Mouse (Mus musculus) MEL (cell line): ENCODE measurements around the gene Trabd. TPM values are rescaled to one million over a fixed set of nuclear protein-coding genes. Genes with fewer than 3 reads are reported as not detected.

ENCODE experiments used
- DNase-seq: peaks from one replicate; pipeline ENCODE4 v3.0.0; 2011; ENCODE audit warnings: low read depth, low spot score
- H3K27ac ChIP-seq: 2 replicates; pipeline ENCODE4 v1.5.1; 2012; ENCODE audit warnings: low read depth, mild to moderate bottlenecking, control low read depth, low read length, moderate library complexity; ENCODE audit not compliant: control insufficient read depth
- H3K27me3 ChIP-seq, 2 experiments: fragments of 150-350 bp in 1 of 2; sonication (generic) in 1 of 2; 2 replicates each; pipeline ENCODE4 v1.6.1; 2012; ENCODE audit warnings: low read length in 2 of 2, mild to moderate bottlenecking in 2 of 2, improper control_type of control experiment in 1 of 2, moderate library complexity in 1 of 2; ENCODE audit not compliant: insufficient read depth in 2 of 2, control insufficient read depth in 1 of 2
- H3K36me3 ChIP-seq, 2 experiments: 2 replicates each; pipeline ENCODE4 v1.6.1; 2012 to 2014; ENCODE audit warnings: low read length in 2 of 2, improper control_type of control experiment in 1 of 2, inconsistent platforms in 1 of 2, mild to moderate bottlenecking in 1 of 2; ENCODE audit not compliant: insufficient read depth in 2 of 2, control insufficient read depth in 1 of 2
- H3K4me1 ChIP-seq, 2 experiments: fragments of 150-350 bp in 1 of 2; sonication (generic) in 1 of 2; 2 replicates each; pipeline ENCODE4 v1.6.1; 2012; ENCODE audit warnings: low read length in 2 of 2, improper control_type of control experiment in 1 of 2, mild to moderate bottlenecking in 1 of 2; ENCODE audit not compliant: insufficient read depth in 2 of 2, control insufficient read depth in 1 of 2
- H3K4me3 ChIP-seq, 2 experiments: fragments of 150-350 bp in 1 of 2; sonication (generic) in 1 of 2; 2 replicates each; pipeline ENCODE4 v1.5.1; 2012; ENCODE audit warnings: low read depth in 2 of 2, low read length in 2 of 2, mild to moderate bottlenecking in 2 of 2, moderate library complexity in 2 of 2, control low read depth in 1 of 2, improper control_type of control experiment in 1 of 2; ENCODE audit not compliant: control insufficient read depth in 1 of 2, insufficient read depth in 1 of 2
- H3K79me2 ChIP-seq: 2 replicates; pipeline ENCODE4 v1.6.1; 2012; ENCODE audit warnings: mild to moderate bottlenecking, low read length, moderate library complexity; ENCODE audit not compliant: control insufficient read depth, poor library complexity, insufficient read depth
- H3K9ac ChIP-seq: 2 replicates; pipeline ENCODE4 v1.6.1; 2012; ENCODE audit warnings: low read depth, mild to moderate bottlenecking, control low read depth, low read length, moderate library complexity; ENCODE audit not compliant: control insufficient read depth, poor library complexity, severe bottlenecking
- H3K9me3 ChIP-seq: fragments of 150-350 bp; sonication (generic); replicated peaks from 2 replicates; pipeline ENCODE4 v1.6.1; 2012; ENCODE audit warnings: mild to moderate bottlenecking, low read length, improper control_type of control experiment, moderate library complexity; ENCODE audit not compliant: insufficient read depth
- BHLHE40 ChIP-seq: IDR thresholded peaks from 2 replicates; pipeline ENCODE4 v1.6.1; 2012; ENCODE audit warnings: low read depth, mild to moderate bottlenecking, inconsistent platforms, low read length, improper control_type of control experiment, borderline replicate concordance
- CHD1 ChIP-seq: IDR thresholded peaks from 2 replicates; pipeline ENCODE4 v1.6.1; 2012; ENCODE audit warnings: low read depth, mild to moderate bottlenecking, inconsistent platforms, low read length, improper control_type of control experiment
- CTCF ChIP-seq, 3 experiments: IDR thresholded peaks in 2 of 3; conservative IDR thresholded peaks in 1 of 3; 2 replicates each; pipeline ENCODE4 v1.5.1; 2011 to 2012; ENCODE audit warnings: low read length in 3 of 3, low read depth in 2 of 3, mild to moderate bottlenecking in 2 of 3, improper control_type of control experiment in 1 of 3, inconsistent platforms in 1 of 3, mixed read lengths in 1 of 3, moderate library complexity in 1 of 3; ENCODE audit not compliant: control insufficient read depth in 1 of 3, insufficient read depth in 1 of 3, poor library complexity in 1 of 3, severe bottlenecking in 1 of 3
- E2F4 ChIP-seq: IDR thresholded peaks from 2 replicates; pipeline ENCODE4 v1.6.1; 2011; ENCODE audit warnings: low read depth, low read length, improper control_type of control experiment, borderline replicate concordance
- ELF1 ChIP-seq: IDR thresholded peaks from 2 replicates; pipeline ENCODE4 v1.6.1; 2014; ENCODE audit warnings: low read depth, mild to moderate bottlenecking, inconsistent platforms, low read length, improper control_type of control experiment, moderate library complexity
- EP300 ChIP-seq, 2 experiments: IDR thresholded peaks; 2 replicates each; pipeline ENCODE4 v1.6.1; 2011; ENCODE audit warnings: improper control_type of control experiment in 2 of 2, low read length in 2 of 2, low read depth in 1 of 2, mild to moderate bottlenecking in 1 of 2
- ETS1 ChIP-seq: IDR thresholded peaks from 2 replicates; pipeline ENCODE4 v1.6.1; 2012; ENCODE audit warnings: low read depth, mild to moderate bottlenecking, inconsistent platforms, low read length, improper control_type of control experiment, moderate library complexity
- GATA1 ChIP-seq: IDR thresholded peaks from 2 replicates; pipeline ENCODE4 v1.6.1; 2011; ENCODE audit warnings: low read depth, low read length, improper control_type of control experiment
- JUND ChIP-seq: IDR thresholded peaks from 2 replicates; pipeline ENCODE4 v1.6.1; 2011; ENCODE audit warnings: low read depth, mild to moderate bottlenecking, improper control_type of control experiment, low read length
- KAT2A ChIP-seq: conservative IDR thresholded peaks from 2 replicates; pipeline ENCODE4 v1.6.1; 2012; ENCODE audit warnings: low read depth, low read length, improper control_type of control experiment, inconsistent platforms
- MAFK ChIP-seq: IDR thresholded peaks from 2 replicates; pipeline ENCODE4 v1.6.1; 2011; ENCODE audit warnings: low read depth, mild to moderate bottlenecking, low read length, improper control_type of control experiment, borderline replicate concordance
- MAZ ChIP-seq: IDR thresholded peaks from 2 replicates; pipeline ENCODE4 v1.6.1; 2012; ENCODE audit warnings: low read depth, mild to moderate bottlenecking, inconsistent platforms, low read length, improper control_type of control experiment
- MEF2A ChIP-seq: IDR thresholded peaks from 2 replicates; pipeline ENCODE4 v1.6.1; 2014; ENCODE audit warnings: low read depth, mild to moderate bottlenecking, inconsistent platforms, low read length, improper control_type of control experiment; ENCODE audit not compliant: poor library complexity, insufficient replicate concordance, severe bottlenecking; ENCODE audit errors: extremely low read depth
- MXI1 ChIP-seq: IDR thresholded peaks from 2 replicates; pipeline ENCODE4 v1.6.1; 2011; ENCODE audit warnings: mild to moderate bottlenecking, low read depth, low read length, improper control_type of control experiment
- MYC ChIP-seq: IDR thresholded peaks from 2 replicates; pipeline ENCODE4 v1.6.1; 2011; ENCODE audit warnings: low read depth, mild to moderate bottlenecking, low read length, improper control_type of control experiment, moderate library complexity
- NELFE ChIP-seq: IDR thresholded peaks from 2 replicates; pipeline ENCODE4 v1.6.1; 2011; ENCODE audit warnings: low read depth, low read length, improper control_type of control experiment
- POLR2AphosphoS2 ChIP-seq: IDR thresholded peaks from 2 replicates; pipeline ENCODE4 v1.6.1; 2011; ENCODE audit warnings: low read length, improper control_type of control experiment
- RAD21 ChIP-seq: IDR thresholded peaks from 2 replicates; pipeline ENCODE4 v1.6.1; 2011; ENCODE audit warnings: mild to moderate bottlenecking, low read depth, low read length, improper control_type of control experiment
- SIN3A ChIP-seq: IDR thresholded peaks from 2 replicates; pipeline ENCODE4 v1.6.1; 2012; ENCODE audit warnings: low read length, improper control_type of control experiment, inconsistent platforms
- TBP ChIP-seq: IDR thresholded peaks from 2 replicates; pipeline ENCODE4 v1.8.0; 2011; ENCODE audit warnings: low read depth, low read length, improper control_type of control experiment
- TCF12 ChIP-seq: IDR thresholded peaks from 2 replicates; pipeline ENCODE4 v1.6.1; 2014; ENCODE audit warnings: low read depth, mild to moderate bottlenecking, inconsistent platforms, low read length, improper control_type of control experiment, moderate library complexity
- UBTF ChIP-seq: IDR thresholded peaks from 2 replicates; pipeline ENCODE4 v1.6.1; 2012; ENCODE audit warnings: low read depth, mild to moderate bottlenecking, inconsistent platforms, low read length, improper control_type of control experiment, moderate library complexity, borderline replicate concordance; ENCODE audit not compliant: insufficient read depth
- ZC3H11A ChIP-seq: IDR thresholded peaks from 2 replicates; pipeline ENCODE4 v1.6.1; 2012; ENCODE audit warnings: low read depth, mild to moderate bottlenecking, inconsistent platforms, low read length, improper control_type of control experiment
- ZKSCAN1 ChIP-seq: IDR thresholded peaks from 2 replicates; pipeline ENCODE4 v1.6.1; 2012; ENCODE audit warnings: low read depth, mild to moderate bottlenecking, inconsistent platforms, low read length, improper control_type of control experiment, moderate library complexity
- polyA plus RNA-seq, 2 experiments: library from polyadenylated mRNA; stranded (reverse) in 1 of 2; unstranded in 1 of 2; fragments of >175 nt in 1 of 2; fragments of >200 nt in 1 of 2; gene quantifications; 2 replicates each; pipeline versions ENCODE4 v1.2.1 to v1.2.4; 2012; ENCODE audit warnings: low replicate concordance in 2 of 2, low read depth in 1 of 2; ENCODE audit not compliant: insufficient read length in 2 of 2, insufficient read depth in 1 of 2, missing spikeins in 1 of 2
- total RNA-seq: library from RNA; depleted of rRNA; stranded (reverse); fragments of 300-350 nt; gene quantifications from 2 replicates; pipeline ENCODE4 v1.2.3, GENCODE M21; 2012

The Trabd gene
- total and polyA plus RNA-seq, 3 experiments, result 45.9 to 81.4 TPM; not detected in 1

DNA sequence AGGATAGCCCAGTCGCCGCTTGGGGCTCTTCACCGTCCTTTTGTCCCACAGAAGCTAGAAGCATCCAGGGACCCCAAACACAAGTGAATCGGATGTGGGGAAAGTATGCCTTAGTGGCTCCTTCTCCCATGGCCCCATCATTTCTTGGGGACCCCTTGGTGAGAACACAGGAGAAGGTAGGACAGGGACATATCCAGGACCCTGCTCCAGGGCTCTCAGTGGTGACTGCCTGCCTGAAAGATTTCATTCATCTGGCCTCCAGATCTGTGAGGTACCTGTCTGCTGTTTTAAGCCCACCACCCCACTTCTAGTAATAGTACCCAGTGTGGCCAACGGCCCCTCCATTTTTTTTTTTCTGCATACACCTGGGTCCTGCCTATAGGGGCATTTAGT lies 12.4 kb upstream of the Trabd start:
- no peaks in the 10 kb centered on the region for H3K36me3 ChIP-seq
- no peaks in the 10 kb centered on the region for H3K9me3 ChIP-seq
- H3K4me1 ChIP-seq, result no peaks in the 10 kb centered on the region
- peaks cover 2 to 12% of the 10 kb centered on the region in 2 experiments; a peak in 3 of 4 replicates for H3K27me3 ChIP-seq
- DNase-seq, result no peak
- H3K9ac ChIP-seq, result no peak overlapping the region
- H3K79me2 ChIP-seq, result no peaks in the 10 kb centered on the region
- no peak overlapping the region for H3K27ac ChIP-seq
- TF ChIP-seq CTCF (IDR thresholded peaks at IDR 0.05 in 2 of 3, conservative IDR thresholded peaks at IDR 0.05 in 1 of 3; ENCODE audit: control insufficient read depth in 1 of 3, insufficient read depth in 1 of 3, low read depth in 2 of 3, low read length in 3 of 3, poor library complexity in 1 of 3, severe bottlenecking in 1 of 3) (no peak), E2F4 (no peak), TCF12 (no peak), SIN3A (no peak)
- no peak overlapping the region for H3K4me3 ChIP-seq

DNA sequence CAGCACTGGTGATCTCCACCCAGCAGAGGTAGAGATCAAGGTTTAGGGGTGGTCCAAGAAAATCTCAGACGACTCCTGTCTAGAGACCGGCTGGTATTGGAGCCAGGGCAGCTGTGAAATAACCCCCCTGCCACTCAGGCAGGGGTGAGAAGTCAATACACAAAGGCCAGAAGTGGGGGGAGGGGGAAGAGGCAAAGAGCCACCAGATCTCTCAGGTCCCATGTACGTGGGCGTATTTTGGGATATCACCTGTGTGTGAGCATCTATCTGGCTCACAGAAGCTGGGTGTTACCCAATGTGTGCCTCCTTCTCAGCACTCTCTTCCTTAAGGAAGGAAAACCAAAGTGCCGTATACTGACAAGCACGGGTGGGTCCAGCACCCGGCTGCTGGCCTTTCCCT lies 11.9 kb upstream of the Trabd start:
- H3K9me3 ChIP-seq, result no peaks in the 10 kb centered on the region
- TF ChIP-seq ZKSCAN1 (no peak), EP300 (IDR thresholded peaks at IDR 0.05; ENCODE audit: low read depth in 1 of 2, low read length in 2 of 2) (no peak), ELF1 (no peak), SIN3A (no peak), MAFK (no peak), ETS1 (no peak), MYC (no peak), MXI1 (no peak), BHLHE40 (no peak), NELFE (no peak), POLR2AphosphoS2 (no peak), TBP (no peak), JUND (no peak)
- H3K27me3 ChIP-seq, result peaks cover 2 to 9% of the 10 kb centered on the region in 2 experiments; a peak in 3 of 4 replicates
- no peak for DNase-seq
- no peak overlapping the region for H3K9ac ChIP-seq
- no peaks in the 10 kb centered on the region for H3K4me1 ChIP-seq
- no peaks in the 10 kb centered on the region for H3K79me2 ChIP-seq
- no peak overlapping the region for H3K27ac ChIP-seq
- H3K36me3 ChIP-seq, result no peaks in the 10 kb centered on the region
- no peak overlapping the region for H3K4me3 ChIP-seq

DNA sequence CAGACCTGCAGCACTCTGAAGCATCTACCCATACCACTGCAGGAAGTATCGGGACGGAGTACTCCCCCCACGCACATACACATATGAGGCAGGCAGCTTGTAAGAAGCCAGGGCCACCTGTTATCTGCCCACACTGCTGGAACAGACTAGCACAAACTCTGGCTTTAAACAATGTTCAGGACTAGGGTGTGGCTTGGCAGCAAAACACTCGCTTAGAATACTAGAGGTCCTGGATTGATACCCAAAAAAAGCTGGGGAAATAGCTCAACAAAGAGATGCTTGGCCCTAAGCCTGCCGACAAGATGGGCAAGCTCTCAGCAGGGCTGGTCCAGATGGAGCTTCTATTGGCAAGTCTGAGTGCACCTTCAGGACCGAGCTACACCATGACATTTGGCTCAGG lies 11.4 kb upstream of the Trabd start:
- TF ChIP-seq MEF2A, result no peak
- no peak for TF ChIP-seq GATA1
- no peak for TF ChIP-seq MAZ
- TF ChIP-seq ZC3H11A, result no peak
- no peak for TF ChIP-seq UBTF
- TF ChIP-seq ZKSCAN1, result no peak
- TF ChIP-seq MYC, result no peak
- TF ChIP-seq RAD21, result no peak
- TF ChIP-seq POLR2AphosphoS2, result no peak
- no peak for TF ChIP-seq EP300 (IDR thresholded peaks at IDR 0.05; ENCODE audit: low read depth in 1 of 2, low read length in 2 of 2)
- TF ChIP-seq BHLHE40, result no peak
- TF ChIP-seq CHD1, result no peak
- no peak for TF ChIP-seq JUND
- no peak for TF ChIP-seq MXI1
- no peak for TF ChIP-seq SIN3A
- TF ChIP-seq KAT2A, result no peak
- no peak overlapping the region for H3K4me3 ChIP-seq
- no peaks in the 10 kb centered on the region for H3K4me1 ChIP-seq
- H3K36me3 ChIP-seq, result no peaks in the 10 kb centered on the region
- no peak overlapping the region for H3K9ac ChIP-seq
- no peaks in the 10 kb centered on the region for H3K9me3 ChIP-seq
- H3K27ac ChIP-seq, result no peak overlapping the region
- no peak for DNase-seq
- H3K27me3 ChIP-seq, result peaks cover 2 to 9% of the 10 kb centered on the region in 2 experiments; a peak in 3 of 4 replicates
- H3K79me2 ChIP-seq, result no peaks in the 10 kb centered on the region
